Mouse (Mus musculus): ENCODE measurements around the gene Arhgef19. TPM values are rescaled to one million over a fixed set of nuclear protein-coding genes. Genes with fewer than 3 reads are reported as not detected.
A peak's percentile ranks its signal among the peaks of the same experiment; 100 is the strongest.

Gene Arhgef19
- polyA plus RNA-seq, 1 experiment from 2014 or later = 6.6 TPM

DNA sequence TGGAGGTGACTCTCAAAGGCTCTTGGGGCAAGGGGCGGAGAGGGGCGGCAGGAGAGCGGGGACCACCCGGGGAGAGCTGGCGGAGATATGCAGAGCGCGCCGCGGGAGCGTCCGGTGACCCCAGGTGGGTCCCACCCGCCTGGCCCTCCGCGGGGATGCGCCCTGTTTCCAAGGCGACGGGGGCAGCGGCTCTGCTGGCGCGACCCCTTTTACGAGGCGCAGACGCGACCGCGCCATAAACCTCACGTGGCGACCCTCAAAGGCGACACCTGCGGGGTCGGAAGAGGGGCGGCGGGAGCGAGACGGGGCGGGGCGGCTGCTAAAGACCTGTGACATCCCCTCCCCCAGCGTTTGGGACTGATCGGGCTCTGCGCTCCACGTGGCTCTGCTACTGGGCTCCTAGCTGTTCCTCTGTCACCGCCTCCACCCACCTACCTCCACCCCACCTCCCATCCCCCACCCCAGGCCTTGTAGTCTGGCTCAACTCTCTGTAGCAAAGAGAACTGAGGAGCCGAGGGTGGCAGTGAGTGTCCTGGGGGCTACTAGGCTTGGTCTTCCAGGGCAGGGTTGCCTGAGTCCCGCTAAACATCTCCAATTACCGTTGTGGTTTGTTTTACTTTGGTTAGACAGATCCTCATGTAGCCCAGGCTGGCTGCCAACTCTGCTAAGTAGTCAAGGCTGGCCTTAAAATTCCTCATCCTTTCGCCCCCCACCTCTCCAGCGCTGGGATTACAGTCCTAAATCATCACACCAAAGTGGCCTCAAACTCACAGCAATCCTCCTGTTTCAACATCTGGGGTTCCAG is 52.5 kb downstream of the Arhgef19 start:
- Histone ChIP-seq H3K4me2 (replicated peaks; ENCODE audit: low read depth) (peak overlapping the region; percentile 53), H3K9ac (ENCODE audit: low read length) (0 out of 2 replicates have a peak overlapping the region, but pooled peaks have one; percentile 13), H3K36me3 (ENCODE audit: control insufficient read depth, insufficient read depth, low read length) (no peaks in the 10 kb centered on the region), H3K4me3 (ENCODE audit: low read depth, low read length) (peak overlapping the region; percentile 17), H3K27ac (replicated peaks) (no peak overlapping the region), H3K4me1 (replicated peaks; ENCODE audit: control insufficient read depth, insufficient read depth) (peaks cover 11% of the 10 kb centered on the region; the same call in 1 of the 2 replicates), H3K27me3 (ENCODE audit: control insufficient read depth, insufficient read depth, low read length) (no peaks in the 10 kb centered on the region), H3K9me3 (ENCODE audit: control insufficient read depth, low read length) (no peaks in the 10 kb centered on the region)
- TF ChIP-seq EP300 (optimal IDR thresholded peaks at IDR 0.05) (no peak), CTCF (IDR thresholded peaks at IDR 0.05; ENCODE audit: low read depth) (no peak)
- ATAC-seq (ENCODE audit: low FRiP score, low TSS enrichment) = no peak
- WGBS = 4% methylated on average over 38 of the region's 47 CpGs
- DNase-seq (ENCODE audit: low spot score) = peak; percentile 48

DNA sequence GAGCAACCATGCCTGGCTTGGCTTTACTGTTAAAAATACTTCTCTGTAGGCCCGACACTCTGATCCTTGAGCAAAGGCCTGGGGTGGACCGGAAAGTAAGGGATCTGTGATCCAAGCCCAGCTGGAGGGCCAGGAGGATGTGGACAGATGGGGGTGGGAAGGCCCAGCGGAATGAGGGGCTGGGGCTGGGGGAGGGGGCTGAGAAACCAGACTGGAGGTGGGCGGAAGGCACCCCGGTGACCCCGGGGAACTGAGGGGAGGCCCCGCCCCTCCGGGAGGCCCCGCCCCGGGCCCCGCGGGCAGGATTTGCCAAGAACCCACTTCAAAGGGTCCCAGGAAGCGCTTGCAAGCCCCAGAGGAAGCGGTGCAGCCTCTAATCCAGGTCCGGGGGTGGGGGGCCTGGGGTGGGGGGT is 56.5 kb downstream of the Arhgef19 start:
- no peak overlapping the region for H3K4me2 ChIP-seq (replicated peaks; ENCODE audit: low read depth)

GRCm38 (mm10) chr4:141297934-141298333 is 58.6 kb downstream of the Arhgef19 start:
- no peak for ATAC-seq (ENCODE audit: low FRiP score, low TSS enrichment)
- WGBS = 78% methylated on average over 7 of the region's 7 CpGs

More for the DNA sequence above, 56.5 kb downstream of the Arhgef19 start:
- H3K36me3 ChIP-seq (ENCODE audit: control insufficient read depth, insufficient read depth, low read length) = no peaks in the 10 kb centered on the region
- TF ChIP-seq CTCF (IDR thresholded peaks at IDR 0.05; ENCODE audit: low read depth) (no peak), EP300 (optimal IDR thresholded peaks at IDR 0.05) (no peak)
- no peaks in the 10 kb centered on the region for H3K27me3 ChIP-seq (ENCODE audit: control insufficient read depth, insufficient read depth, low read length)
- WGBS = 17% methylated on average over 13 of the region's 15 CpGs
- no peaks in the 10 kb centered on the region for H3K9me3 ChIP-seq (ENCODE audit: control insufficient read depth, low read length)
- peaks cover 6% of the 10 kb centered on the region; the same call in 1 of the 2 replicates for H3K4me1 ChIP-seq (replicated peaks; ENCODE audit: control insufficient read depth, insufficient read depth)
- H3K27ac ChIP-seq (replicated peaks) = no peak overlapping the region
- DNase-seq (ENCODE audit: low spot score) = no peak
- no peak for ATAC-seq (ENCODE audit: low FRiP score, low TSS enrichment)
- H3K9ac ChIP-seq (ENCODE audit: low read length) = no peak overlapping the region
- no peak overlapping the region for H3K4me3 ChIP-seq (ENCODE audit: low read depth, low read length)

GRCm38 (mm10) chr4:141299356-141299755 is 60.1 kb downstream of the Arhgef19 start:
- no peak for ATAC-seq (ENCODE audit: low FRiP score, low TSS enrichment)
- DNase-seq (ENCODE audit: low spot score) = no peak
- no peaks in the 10 kb centered on the region for H3K9me3 ChIP-seq (ENCODE audit: control insufficient read depth, low read length)
- no peak for TF ChIP-seq CTCF (IDR thresholded peaks at IDR 0.05; ENCODE audit: low read depth)
- no peak for TF ChIP-seq EP300 (optimal IDR thresholded peaks at IDR 0.05)
- WGBS = 71% methylated on average over 13 of the region's 13 CpGs
- H3K27ac ChIP-seq (replicated peaks) = no peak overlapping the region
- H3K9ac ChIP-seq (ENCODE audit: low read length) = no peak overlapping the region
- no peaks in the 10 kb centered on the region for H3K36me3 ChIP-seq (ENCODE audit: control insufficient read depth, insufficient read depth, low read length)
- H3K4me2 ChIP-seq (replicated peaks; ENCODE audit: low read depth) = no peak overlapping the region
- H3K4me1 ChIP-seq (replicated peaks; ENCODE audit: control insufficient read depth, insufficient read depth) = no peaks in the 10 kb centered on the region
- H3K27me3 ChIP-seq (ENCODE audit: control insufficient read depth, insufficient read depth, low read length) = no peaks in the 10 kb centered on the region
- no peak overlapping the region for H3K4me3 ChIP-seq (ENCODE audit: low read depth, low read length)

More at GRCm38 (mm10) chr4:141297934-141298333, 58.6 kb downstream of the Arhgef19 start:
- DNase-seq (ENCODE audit: low spot score) = no peak
- no peaks in the 10 kb centered on the region for H3K9me3 ChIP-seq (ENCODE audit: control insufficient read depth, low read length)
- no peak overlapping the region for H3K9ac ChIP-seq (ENCODE audit: low read length)
- H3K27ac ChIP-seq (replicated peaks) = no peak overlapping the region
- H3K4me1 ChIP-seq (replicated peaks; ENCODE audit: control insufficient read depth, insufficient read depth) = no peaks in the 10 kb centered on the region
- H3K4me2 ChIP-seq (replicated peaks; ENCODE audit: low read depth) = no peak overlapping the region
- no peaks in the 10 kb centered on the region for H3K36me3 ChIP-seq (ENCODE audit: control insufficient read depth, insufficient read depth, low read length)
- no peak for TF ChIP-seq EP300 (optimal IDR thresholded peaks at IDR 0.05)
- no peak for TF ChIP-seq CTCF (IDR thresholded peaks at IDR 0.05; ENCODE audit: low read depth)
- H3K27me3 ChIP-seq (ENCODE audit: control insufficient read depth, insufficient read depth, low read length) = no peaks in the 10 kb centered on the region
- no peak overlapping the region for H3K4me3 ChIP-seq (ENCODE audit: low read depth, low read length)

DNA sequence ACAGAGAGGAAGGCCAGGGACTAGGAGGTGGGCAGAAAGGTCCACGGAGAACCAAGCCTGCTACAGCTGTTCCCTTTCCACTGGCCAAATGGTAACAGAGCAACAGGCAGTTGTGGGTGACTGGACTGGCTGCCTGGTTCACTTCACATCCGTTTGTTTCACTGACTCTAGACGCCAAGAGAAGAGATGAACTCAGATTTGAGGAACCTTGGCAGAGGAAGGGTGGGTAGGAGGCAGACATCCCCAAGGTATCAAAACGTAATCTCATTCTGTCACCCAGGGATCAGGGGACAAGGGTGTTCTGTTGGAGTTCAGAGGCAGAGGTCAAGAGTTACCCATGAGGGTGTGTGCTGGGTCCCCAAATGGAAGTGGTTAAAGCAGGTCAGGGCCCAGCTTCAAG is 60.9 kb downstream of the Arhgef19 start:
- Histone ChIP-seq H3K4me1 (replicated peaks; ENCODE audit: control insufficient read depth, insufficient read depth) (no peaks in the 10 kb centered on the region), H3K4me3 (ENCODE audit: low read depth, low read length) (no peak overlapping the region), H3K9ac (ENCODE audit: low read length) (no peak overlapping the region), H3K27ac (replicated peaks) (no peak overlapping the region), H3K4me2 (replicated peaks; ENCODE audit: low read depth) (no peak overlapping the region), H3K9me3 (ENCODE audit: control insufficient read depth, low read length) (no peaks in the 10 kb centered on the region), H3K36me3 (ENCODE audit: control insufficient read depth, insufficient read depth, low read length) (no peaks in the 10 kb centered on the region), H3K27me3 (ENCODE audit: control insufficient read depth, insufficient read depth, low read length) (no peaks in the 10 kb centered on the region)
- DNase-seq (ENCODE audit: low spot score) (no peak), ATAC-seq (ENCODE audit: low FRiP score, low TSS enrichment) (no peak)
- WGBS = 77% methylated on average over 4 of the region's 4 CpGs
- TF ChIP-seq EP300 (optimal IDR thresholded peaks at IDR 0.05) (no peak), CTCF (IDR thresholded peaks at IDR 0.05; ENCODE audit: low read depth) (no peak)

GRCm38 (mm10) chr4:141301116-141301553 is 61.8 kb downstream of the Arhgef19 start, which contains the start of gene Epha2:
Gene Epha2 (plus strand): TSS chr4:141301240.
- under 1% methylated on average over 33 of the region's 35 CpGs for WGBS
- Histone ChIP-seq H3K9me3 (ENCODE audit: control insufficient read depth, low read length) (no peaks in the 10 kb centered on the region), H3K27ac (replicated peaks) (peak within 1 kb of the TSS; percentile 91), H3K4me3 (ENCODE audit: low read depth, low read length) (peak within 1 kb of the TSS; percentile 81), H3K36me3 (ENCODE audit: control insufficient read depth, insufficient read depth, low read length) (no peaks in the 10 kb centered on the region; the same call in 1 of the 2 replicates), H3K4me2 (replicated peaks; ENCODE audit: low read depth) (peak within 1 kb of the TSS; percentile 87), H3K9ac (ENCODE audit: low read length) (peak within 1 kb of the TSS; percentile 91), H3K4me1 (replicated peaks; ENCODE audit: control insufficient read depth, insufficient read depth) (no peaks in the 10 kb centered on the region), H3K27me3 (ENCODE audit: control insufficient read depth, insufficient read depth, low read length) (no peaks in the 10 kb centered on the region)
- ATAC-seq (ENCODE audit: low FRiP score, low TSS enrichment) = peak; percentile 40; the same call in 1 of the 2 replicates
- DNase-seq (ENCODE audit: low spot score) = peak; percentile 93
- TF ChIP-seq EP300 (optimal IDR thresholded peaks at IDR 0.05) = no peak
- no peak for TF ChIP-seq CTCF (IDR thresholded peaks at IDR 0.05; ENCODE audit: low read depth)
